Mouse (Mus musculus) heart, embryonic 11.5 days (tissue): Measurements from ENCODE around the gene Gm10799. TPM values are rescaled to one million over a fixed set of nuclear protein-coding genes. Genes with fewer than 3 reads are reported as not detected.
"Not testable (repeated sequence)": the region's sequence is repeated elsewhere in the genome, so short reads cannot be mapped to it uniquely, and the experiment has no call there.

ENCODE experiments used
- ATAC-seq: fragments of 200-750 bp; cut with Nextera tagmentation; replicated peaks from 2 replicates; pipeline ENCODE4 v1.8.0; 2017; ENCODE audit warnings: moderate library complexity; ENCODE audit not compliant: insufficient number of reproducible peaks, low FRiP score, low TSS enrichment
- H3K27ac ChIP-seq: fragments of 300-500 bp; sonication (generic); 2 replicates; pipeline ENCODE4 v1.5.1; 2014; ENCODE audit warnings: mild to moderate bottlenecking, low read depth, low read length
- H3K27me3 ChIP-seq: fragments of 300-500 bp; sonication (generic); 2 replicates; pipeline ENCODE4 v1.6.1; 2014; ENCODE audit warnings: mild to moderate bottlenecking, low read length, mixed read lengths; ENCODE audit not compliant: control insufficient read depth, insufficient read depth
- H3K36me3 ChIP-seq: fragments of 300-500 bp; sonication (generic); 2 replicates; pipeline ENCODE4 v1.6.1; 2014; ENCODE audit warnings: mild to moderate bottlenecking, low read length, moderate library complexity, mixed read lengths; ENCODE audit not compliant: control insufficient read depth, insufficient read depth
- H3K4me1 ChIP-seq: fragments of 300-500 bp; sonication (generic); 2 replicates; pipeline ENCODE4 v1.6.1; 2014; ENCODE audit warnings: low read length; ENCODE audit not compliant: control insufficient read depth, insufficient read depth
- H3K4me2 ChIP-seq: fragments of 300-500 bp; sonication (generic); 2 replicates; pipeline ENCODE4 v1.6.1; 2014; ENCODE audit warnings: mild to moderate bottlenecking, moderate library complexity
- H3K4me3 ChIP-seq: fragments of 300-500 bp; sonication (generic); 2 replicates; pipeline ENCODE4 v1.5.1; 2014; ENCODE audit warnings: low read depth, low read length
- H3K9ac ChIP-seq: fragments of 300-500 bp; sonication (generic); 2 replicates; pipeline ENCODE4 v1.6.1; 2014; ENCODE audit warnings: mild to moderate bottlenecking, low read depth, low read length, moderate library complexity
- H3K9me3 ChIP-seq: fragments of 300-500 bp; sonication (generic); replicated peaks from 2 replicates; pipeline ENCODE4 v1.6.1; 2016; ENCODE audit warnings: low read length; ENCODE audit not compliant: control insufficient read depth
- WGBS: fragments of 180-500 bp; shearing (Covaris S2); extraction: QIAGEN DNeasy Blood & Tissue Kit; methylation state at CpG from one replicate; pipeline ENCODE4 v1.1.7; 2014; ENCODE audit not compliant: insufficient replicate concordance; 5-methylcytosine and 5-hydroxymethylcytosine counted together
- polyA plus RNA-seq: library from polyadenylated mRNA; unstranded; fragments of >200 nt; fragmentation: Nextera tagmentation; extraction: Ambion mirVana; gene quantifications from 2 replicates; pipeline ENCODE4 v1.2.1, GENCODE M21; 2014

Gene Gm10799
- polyA plus RNA-seq, 1 experiment from 2014 or later: not detected

DNA sequence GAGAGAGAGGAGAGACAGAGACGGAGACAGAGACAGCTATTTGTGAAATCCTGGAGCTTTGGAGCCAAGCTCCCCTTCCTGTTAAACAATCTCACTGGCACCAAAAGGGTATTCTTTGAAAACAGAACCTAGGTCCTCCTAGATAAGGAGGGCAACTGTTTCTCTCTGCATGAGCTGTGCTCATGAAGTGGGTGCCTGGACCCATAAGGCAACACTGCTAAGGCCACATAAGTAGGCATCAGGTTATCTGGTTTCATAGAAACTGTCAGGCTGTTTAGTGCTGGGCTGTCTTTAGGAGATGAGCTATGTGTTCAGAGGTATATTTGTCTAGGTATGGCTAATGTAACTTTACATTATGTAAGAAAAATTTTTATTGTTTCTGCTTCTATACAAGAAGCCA is 19.2 kb upstream of the Gm10799 start:
- not testable (repeated sequence) for H3K36me3 ChIP-seq, H3K27me3 ChIP-seq, H3K9me3 ChIP-seq, H3K27ac ChIP-seq, H3K4me3 ChIP-seq, H3K4me2 ChIP-seq, ATAC-seq, H3K9ac ChIP-seq, H3K4me1 ChIP-seq
- WGBS: 82% methylated on average over 1 of the region's 1 CpGs

DNA sequence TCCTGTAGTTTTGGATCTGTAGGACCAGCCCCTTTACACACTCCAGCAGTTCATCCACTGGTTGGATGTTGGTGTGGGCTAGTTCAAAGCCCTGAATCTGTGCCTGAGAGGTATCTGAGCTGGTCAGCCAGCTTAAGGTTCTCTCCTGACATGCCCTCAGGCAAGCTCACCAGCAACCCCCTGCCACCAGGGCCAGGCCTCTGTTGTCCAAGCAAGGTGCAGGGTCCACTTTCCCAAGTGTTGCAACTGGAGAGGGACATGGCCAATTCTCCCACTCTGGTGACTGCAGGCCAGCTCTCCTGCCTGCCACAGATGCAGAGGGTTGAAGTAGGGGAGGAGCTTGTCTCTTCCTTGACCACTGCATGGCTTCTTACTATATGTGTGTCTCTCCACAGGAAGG is 15.7 kb upstream of the Gm10799 start:
- not testable (repeated sequence) for H3K4me2 ChIP-seq, H3K27ac ChIP-seq, H3K4me3 ChIP-seq, ATAC-seq, H3K36me3 ChIP-seq, H3K9ac ChIP-seq, H3K9me3 ChIP-seq, H3K4me1 ChIP-seq, H3K27me3 ChIP-seq

DNA sequence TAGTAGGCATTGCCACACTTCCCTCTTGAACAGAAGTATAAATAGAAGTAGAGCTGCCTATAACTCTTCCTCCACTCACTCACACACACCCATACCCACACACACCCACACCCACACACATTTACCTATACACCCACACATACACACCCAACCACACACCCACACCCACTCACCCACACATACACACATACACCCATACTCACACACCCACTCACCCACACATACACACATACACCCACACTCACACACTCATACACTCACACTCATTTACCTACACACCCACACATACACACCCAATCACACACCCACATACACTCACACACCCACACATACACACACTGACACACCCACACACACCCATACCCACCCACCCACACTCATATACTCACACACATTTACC is 14.1 kb upstream of the Gm10799 start:
- Histone ChIP-seq H3K9me3 (no peaks in the 10 kb centered on the region), H3K4me1 (no peaks in the 10 kb centered on the region)
- no peak for ATAC-seq

DNA sequence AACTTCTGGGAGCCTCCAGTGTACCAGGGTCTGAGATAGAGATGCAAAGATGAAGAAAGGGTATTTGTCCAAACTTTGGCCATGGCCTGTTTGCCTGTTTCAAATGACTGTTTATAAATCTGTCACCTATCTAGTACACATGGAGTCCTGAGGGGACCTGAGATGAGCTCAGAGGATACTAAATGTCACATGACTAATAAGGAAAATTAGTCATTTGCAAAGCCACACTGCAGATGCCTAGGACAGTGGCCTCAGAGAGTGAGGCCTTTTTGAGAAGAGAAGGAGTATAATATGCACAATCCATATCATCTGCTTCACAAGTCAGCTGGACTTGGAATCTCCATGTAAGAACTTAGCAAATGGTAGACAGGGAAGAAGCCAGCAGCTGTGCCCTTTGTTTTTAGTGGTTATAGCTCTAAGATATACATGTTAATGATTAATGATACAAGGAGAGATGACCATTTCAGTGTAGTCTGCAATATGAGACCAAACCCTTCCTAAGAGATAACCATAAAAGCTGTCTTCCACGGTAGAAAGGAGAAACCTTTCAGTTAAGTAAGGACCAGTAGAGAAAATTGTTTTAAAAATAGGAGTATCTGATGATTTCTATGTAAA is 13.2 kb upstream of the Gm10799 start:
- H3K4me2 ChIP-seq, H3K27ac ChIP-seq, H3K9ac ChIP-seq, H3K4me3 ChIP-seq, H3K36me3 ChIP-seq, H3K27me3 ChIP-seq, H3K9me3 ChIP-seq, H3K4me1 ChIP-seq, ATAC-seq: not testable (repeated sequence)
- WGBS: no CpG with 5 or more reads among the region's 1 CpGs

More for the DNA sequence above, 14.1 kb upstream of the Gm10799 start:
- no peaks in the 10 kb centered on the region for H3K27me3 ChIP-seq
- H3K27ac ChIP-seq: no peak overlapping the region
- no peak overlapping the region for H3K9ac ChIP-seq
- no peak overlapping the region for H3K4me3 ChIP-seq
- H3K36me3 ChIP-seq: no peaks in the 10 kb centered on the region
- H3K4me2 ChIP-seq: no peak overlapping the region

DNA sequence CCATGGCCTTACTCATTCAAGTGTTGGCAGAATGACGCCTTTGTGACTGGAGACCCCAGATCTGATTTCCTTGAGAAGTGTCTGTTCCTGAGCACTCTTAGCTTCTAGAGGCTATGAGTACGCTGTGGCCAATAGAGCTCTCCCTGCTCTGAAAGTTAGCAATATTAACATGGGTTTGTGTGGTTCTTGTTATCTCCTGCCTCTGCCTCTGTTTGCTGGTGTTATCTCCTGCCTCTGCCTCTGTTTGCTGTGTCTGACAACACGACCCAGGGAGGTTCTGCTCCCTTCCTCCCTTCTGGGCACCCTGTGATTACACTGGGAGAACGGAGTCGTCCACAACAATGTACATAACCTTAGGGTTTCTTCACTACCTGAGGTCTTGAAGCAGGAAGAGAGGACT is 9.9 kb upstream of the Gm10799 start:
- WGBS: 38% methylated on average over 5 of the region's 5 CpGs
- not testable (repeated sequence) for H3K27me3 ChIP-seq, H3K4me3 ChIP-seq, H3K27ac ChIP-seq, H3K9me3 ChIP-seq, H3K9ac ChIP-seq, H3K36me3 ChIP-seq, H3K4me1 ChIP-seq
- H3K4me2 ChIP-seq: 0 out of 2 replicates have a peak overlapping the region, but pooled peaks have one; percentile 12
- peak; percentile 91 for ATAC-seq

DNA sequence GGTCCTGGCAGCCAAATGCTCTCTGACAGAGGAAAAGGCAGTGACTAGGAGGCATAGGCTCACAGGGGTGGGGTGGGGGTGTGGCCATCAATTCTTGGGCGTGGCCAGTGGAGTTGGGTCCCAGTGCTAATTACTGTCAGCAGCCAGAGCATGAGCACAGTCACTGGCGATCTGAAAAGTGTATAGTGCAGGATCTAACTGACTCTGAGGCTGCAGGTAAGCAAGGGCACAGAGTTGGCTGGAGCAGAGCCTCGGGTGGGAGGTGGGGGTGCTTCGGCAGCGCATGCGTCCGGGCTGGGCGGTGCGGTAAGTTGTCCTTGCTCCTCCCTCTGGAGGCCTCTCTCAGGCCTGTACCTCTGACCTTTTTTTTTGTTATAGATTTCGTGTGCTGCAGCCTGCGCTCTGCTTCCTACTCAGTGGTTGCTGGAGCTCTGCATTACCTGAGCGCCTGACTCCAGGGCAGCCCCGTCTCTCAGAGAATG is 1.4 kb upstream of the Gm10799 start, which contains the start of gene Cd59b:
TSS of gene Cd59b (plus strand) at position 146 of the 482 bp plus-strand sequence.
- H3K4me1 ChIP-seq: 0 out of 2 replicates have a peak, but pooled peaks cover 3% of the 10 kb centered on the region
- no peaks in the 10 kb centered on the region for H3K36me3 ChIP-seq

DNA sequence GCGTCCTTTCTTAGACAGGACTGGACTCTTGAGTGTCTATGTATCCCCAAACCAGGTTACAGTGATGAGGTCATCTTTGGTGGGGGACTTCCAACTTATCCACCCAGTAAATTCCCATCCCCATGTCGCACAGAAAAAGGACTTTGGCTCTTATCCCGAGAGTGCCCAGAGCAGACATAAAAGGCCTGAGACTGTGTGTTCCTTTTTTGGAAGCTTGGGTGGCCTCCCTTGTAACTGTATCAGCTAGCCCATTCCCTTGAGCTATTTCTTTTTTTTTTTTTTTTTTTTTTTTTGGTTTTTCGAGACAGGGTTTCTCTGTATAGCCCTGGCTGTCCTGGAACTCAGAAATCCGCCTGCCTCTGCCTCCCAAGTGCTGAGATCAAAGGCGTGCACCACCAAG is 2.8 kb downstream of the Gm10799 start, which contains the start of gene Gm10912:
TSS of gene Gm10912 (plus strand) at position 301 of the 400 bp plus-strand sequence.
- not testable (repeated sequence) for H3K9me3 ChIP-seq, H3K4me1 ChIP-seq, H3K36me3 ChIP-seq, H3K4me3 ChIP-seq, H3K4me2 ChIP-seq, H3K9ac ChIP-seq, H3K27me3 ChIP-seq, ATAC-seq, H3K27ac ChIP-seq
- 86% methylated on average over 5 of the region's 6 CpGs for WGBS

More for the DNA sequence above, 1.4 kb upstream of the Gm10799 start, which contains the start of gene Cd59b:
- Histone ChIP-seq H3K4me2 (peak within 1 kb of the TSS; percentile 64), H3K4me3 (peak within 1 kb of the TSS; percentile 28), H3K9me3 (no peaks in the 10 kb centered on the region), H3K9ac (peak within 1 kb of the TSS; percentile 58; the same call in 1 of the 2 replicates), H3K27me3 (no peaks in the 10 kb centered on the region), H3K27ac (no peak within 1 kb of the TSS)
- ATAC-seq: peak; percentile 80
- 9% methylated on average over 13 of the region's 13 CpGs for WGBS

DNA sequence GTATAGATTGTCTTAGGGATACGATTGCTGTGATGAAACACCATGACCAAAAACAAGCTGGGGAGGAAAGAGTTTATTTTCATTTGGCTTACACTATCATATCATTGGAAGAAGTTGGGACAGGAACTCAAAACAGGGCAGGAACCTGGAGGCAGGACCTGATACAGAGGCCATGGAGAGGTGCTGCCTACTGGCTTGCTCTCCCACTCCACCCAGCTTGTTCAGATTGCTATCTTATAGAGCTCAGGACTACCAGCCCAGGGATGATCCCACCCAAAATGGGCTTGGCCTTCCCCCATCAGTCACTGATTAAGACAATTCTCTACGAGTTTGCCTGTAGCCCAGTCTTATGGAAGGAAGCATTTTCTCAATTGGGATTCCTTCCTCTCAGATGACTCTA is 4.2 kb downstream of the Gm10799 start:
- Histone ChIP-seq H3K9me3 (no peaks in the 10 kb centered on the region), H3K4me2 (no peak overlapping the region), H3K27ac (no peak overlapping the region), H3K27me3 (no peaks in the 10 kb centered on the region), H3K4me3 (no peak overlapping the region), H3K4me1 (no peaks in the 10 kb centered on the region), H3K9ac (no peak overlapping the region), H3K36me3 (0 out of 2 replicates have a peak, but pooled peaks cover 5% of the 10 kb centered on the region)
- 69% methylated on average over 2 of the region's 2 CpGs for WGBS
- ATAC-seq: no peak

DNA sequence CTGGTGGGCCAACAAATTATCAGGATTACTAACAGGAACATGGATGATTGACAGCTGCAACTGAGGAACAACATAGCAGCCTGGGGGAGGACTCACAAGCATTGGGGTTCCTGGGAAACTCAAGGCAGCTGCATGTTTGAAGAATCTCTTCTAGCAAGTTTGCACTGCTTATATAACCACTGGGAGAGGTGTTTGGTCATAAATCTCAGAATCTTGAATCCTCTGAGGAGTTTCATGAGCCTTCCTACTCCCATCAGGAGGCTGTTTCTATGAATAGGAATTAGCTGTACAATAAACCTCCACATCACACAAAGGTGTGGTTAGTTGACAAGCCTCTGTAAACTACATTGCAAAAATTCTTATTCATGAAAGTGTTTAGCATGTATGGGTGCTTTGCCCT is 5.7 kb downstream of the Gm10799 start:
- Histone ChIP-seq H3K9me3 (no peaks in the 10 kb centered on the region), H3K27ac (no peak overlapping the region), H3K36me3 (0 out of 2 replicates have a peak, but pooled peaks cover 5% of the 10 kb centered on the region), H3K9ac (no peak overlapping the region), H3K4me1 (no peaks in the 10 kb centered on the region), H3K4me2 (no peak overlapping the region), H3K27me3 (no peaks in the 10 kb centered on the region), H3K4me3 (no peak overlapping the region)
- ATAC-seq: no peak
